Mouse (Mus musculus): ENCODE measurements at regions not wholly inside any gene's neighbourhood (a gene's known extent, or its start where the extent isn't known, plus 50 kb on each side); places are given as distances from the start of the nearest gene placed in this dataset.

- no peak for DNase-seq (ENCODE audit: low spot score in 2 of 2)
These were observed 376.3 kb upstream of the Kif18a start for GRCm38 (mm10) chr2:108904121-108904733.

DNA sequence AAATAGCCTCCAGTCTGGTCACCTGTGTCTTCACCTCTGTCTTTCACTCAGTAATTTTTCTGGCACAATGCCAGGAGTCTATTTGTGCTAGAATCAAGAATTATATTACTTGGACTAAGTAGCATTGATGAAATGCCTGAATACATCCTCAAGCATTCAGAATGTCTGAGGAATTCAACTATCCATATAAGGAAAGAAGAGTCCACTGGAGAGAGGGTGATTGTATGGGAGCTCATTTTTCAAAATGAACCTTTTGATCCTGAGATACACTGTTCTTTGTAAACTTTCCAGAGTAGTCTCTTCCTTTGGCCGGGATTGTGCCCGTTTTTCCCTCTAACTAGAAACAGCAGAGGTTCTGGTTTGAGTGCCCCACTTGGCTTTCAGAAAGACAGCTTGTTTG, 367.0 kb upstream of the Kif18a start:
- DNase-seq (ENCODE audit: low spot score in 2 of 2), result no peak

DNA sequence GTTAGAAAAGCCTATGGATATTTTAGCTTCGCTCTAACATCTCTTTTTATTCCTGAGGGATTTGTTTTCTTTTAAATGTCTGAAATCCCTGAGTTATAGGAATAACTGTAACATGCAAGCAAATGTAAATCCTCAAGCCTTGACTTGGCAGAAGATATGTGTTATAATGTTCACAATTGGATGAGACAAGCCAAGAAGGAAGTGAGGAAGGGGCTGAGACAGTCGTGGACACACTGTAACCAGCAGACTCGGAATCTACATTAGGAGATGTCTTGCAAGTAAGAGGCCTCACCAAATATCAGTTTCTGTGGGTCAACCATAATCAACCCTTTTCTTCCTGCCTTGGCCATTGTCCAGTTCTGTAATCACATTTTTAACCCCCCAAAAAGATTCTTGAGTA, 366.6 kb upstream of the Kif18a start:
- DNase-seq (ENCODE audit: low spot score in 2 of 2), result no peak

DNA sequence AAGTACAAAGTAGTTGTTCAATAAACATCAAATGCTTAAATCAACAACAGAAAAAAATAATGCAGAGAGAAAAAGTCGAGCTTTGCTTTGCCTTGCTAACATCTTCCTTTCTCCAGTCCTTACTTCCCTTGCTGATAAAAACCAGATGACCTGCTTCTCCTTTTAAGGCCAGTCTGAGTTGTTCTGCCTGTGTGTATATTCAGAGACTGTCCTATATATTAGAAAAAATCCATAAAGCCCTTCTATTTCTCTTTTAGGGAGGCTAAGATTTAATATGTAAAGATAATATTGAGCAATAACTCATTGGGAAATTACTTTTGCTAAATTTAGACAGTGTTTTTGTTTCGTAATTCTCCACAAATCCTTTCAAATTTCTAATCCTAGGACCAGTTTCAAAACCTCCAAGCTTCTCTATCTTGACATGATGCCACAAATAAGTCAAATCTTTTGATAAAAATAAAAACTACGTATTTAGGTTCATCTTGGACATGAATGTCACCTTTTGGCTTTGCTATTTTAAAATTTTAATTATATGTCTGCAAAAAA, 361.0 kb upstream of the Kif18a start:
- DNase-seq (ENCODE audit: low spot score in 2 of 2), result no peak

- DNase-seq (ENCODE audit: low spot score in 2 of 2), result no peak
These were observed 360.4 kb upstream of the Kif18a start for GRCm38 (mm10) chr2:108920111-108920510.

DNA sequence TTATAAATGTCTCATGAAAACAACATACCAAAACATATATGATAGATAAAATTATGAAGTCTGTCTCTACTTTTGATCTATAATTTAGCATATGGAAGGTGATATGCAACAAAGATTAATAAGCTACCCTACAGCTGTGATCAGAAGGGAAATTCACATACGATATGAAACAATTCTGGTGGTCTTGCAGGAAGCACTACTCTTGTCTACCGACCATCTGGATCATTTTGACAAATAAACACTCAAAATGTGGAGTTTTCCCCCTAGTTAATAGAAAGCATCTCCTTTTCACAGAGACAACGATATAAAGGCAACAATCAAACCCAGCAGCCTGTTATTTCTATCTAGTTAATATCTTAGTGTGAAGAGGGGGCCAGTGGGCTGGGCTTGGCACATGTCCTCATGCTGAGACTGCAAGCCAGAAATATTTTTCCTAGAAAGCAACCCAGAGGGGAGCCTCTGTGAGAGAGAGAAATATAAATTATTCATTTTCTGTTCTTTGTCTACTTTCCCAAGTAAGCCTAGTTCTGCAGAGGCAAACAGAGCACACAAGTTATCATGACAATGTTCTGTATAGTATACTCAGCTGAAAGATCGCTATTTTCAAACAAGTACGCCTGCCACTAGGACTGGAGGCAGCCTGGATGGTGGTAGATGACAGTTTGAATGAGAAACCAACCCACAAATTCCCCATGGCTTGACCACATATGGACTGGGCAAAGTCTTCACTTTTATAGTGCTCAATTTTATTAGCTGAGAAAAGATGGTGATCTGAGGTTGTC, 344.4 kb upstream of the Kif18a start:
- DNase-seq (ENCODE audit: low spot score in 2 of 2), result no peak

- no peak for DNase-seq (ENCODE audit: low spot score in 2 of 2)
These were observed 299.6 kb upstream of the Kif18a start for GRCm38 (mm10) chr2:108980921-108981320.

- DNase-seq (ENCODE audit: low spot score in 2 of 2), result no peak
These were observed 264.3 kb upstream of the Kif18a start for GRCm38 (mm10) chr2:109016223-109016622.

DNA sequence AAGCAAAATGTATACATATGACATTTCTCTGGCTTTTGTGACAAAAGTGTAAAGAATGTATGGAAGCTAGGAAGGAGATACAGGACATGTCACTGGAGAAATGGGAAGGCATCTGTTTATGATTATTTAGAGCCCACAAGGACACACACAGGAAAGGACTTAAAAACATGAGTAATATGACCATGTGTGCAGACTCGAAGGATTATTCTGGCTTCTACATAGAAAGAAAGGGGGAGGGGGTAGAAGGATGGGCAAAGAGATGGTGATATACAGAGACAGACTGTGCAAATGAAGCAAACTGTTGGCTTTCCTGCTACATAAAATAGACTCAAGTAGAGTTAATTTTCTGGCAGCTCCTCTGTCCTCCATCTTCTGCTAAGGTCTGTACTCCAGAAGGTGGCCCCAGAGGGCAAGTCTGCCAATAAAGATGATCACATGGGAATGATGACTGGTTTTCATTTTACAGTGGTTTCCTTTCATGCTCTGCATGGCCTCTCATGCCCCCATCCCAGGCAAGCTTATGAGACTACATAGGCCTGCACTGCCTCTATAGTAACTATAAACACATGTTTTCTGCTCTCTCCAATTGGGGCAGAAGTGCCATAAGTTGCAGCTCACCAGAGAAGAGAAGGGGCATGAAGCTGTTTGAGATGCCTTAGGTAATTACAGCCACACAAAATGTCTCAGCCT, 263.4 kb upstream of the Kif18a start:
- DNase-seq (ENCODE audit: low spot score in 2 of 2), result no peak

DNA sequence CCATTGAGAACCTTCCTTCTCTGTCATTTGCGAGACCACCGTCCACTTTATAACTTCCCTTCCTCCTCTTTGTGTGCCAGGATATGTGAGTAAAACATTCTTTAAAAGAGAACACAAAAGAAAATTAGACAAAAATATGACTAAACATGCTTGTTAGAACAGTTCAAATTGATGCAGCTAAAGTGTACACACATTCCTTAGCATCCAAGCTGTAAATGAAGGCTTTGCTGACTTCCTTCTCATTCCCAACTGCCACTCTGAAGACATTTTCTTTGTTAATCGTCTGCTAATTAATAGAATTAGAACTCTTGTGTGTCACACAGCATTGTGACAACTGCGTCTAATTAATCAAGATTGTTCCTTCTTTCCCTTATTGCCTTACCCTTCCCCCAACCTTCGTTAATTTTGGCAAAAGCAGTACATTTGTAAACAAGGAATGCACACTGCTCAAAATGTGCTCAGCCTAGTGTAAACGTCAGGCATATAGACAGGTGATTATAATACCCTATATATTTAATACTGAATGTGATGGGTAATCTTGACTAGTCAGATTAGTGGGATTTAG, 242.3 kb upstream of the Kif18a start:
- DNase-seq (ENCODE audit: low spot score in 2 of 2), result no peak

Measured in layer of hippocampus, adult 18-20 months (tissue).